Mouse (Mus musculus): ENCODE results near the gene Slc25a38. TPM values are rescaled to one million over a fixed set of nuclear protein-coding genes. Genes with fewer than 3 reads are reported as not detected.

Slc25a38 gene
- polyA plus RNA-seq, 1 experiment from 2014 or later: 16.3 TPM

DNA sequence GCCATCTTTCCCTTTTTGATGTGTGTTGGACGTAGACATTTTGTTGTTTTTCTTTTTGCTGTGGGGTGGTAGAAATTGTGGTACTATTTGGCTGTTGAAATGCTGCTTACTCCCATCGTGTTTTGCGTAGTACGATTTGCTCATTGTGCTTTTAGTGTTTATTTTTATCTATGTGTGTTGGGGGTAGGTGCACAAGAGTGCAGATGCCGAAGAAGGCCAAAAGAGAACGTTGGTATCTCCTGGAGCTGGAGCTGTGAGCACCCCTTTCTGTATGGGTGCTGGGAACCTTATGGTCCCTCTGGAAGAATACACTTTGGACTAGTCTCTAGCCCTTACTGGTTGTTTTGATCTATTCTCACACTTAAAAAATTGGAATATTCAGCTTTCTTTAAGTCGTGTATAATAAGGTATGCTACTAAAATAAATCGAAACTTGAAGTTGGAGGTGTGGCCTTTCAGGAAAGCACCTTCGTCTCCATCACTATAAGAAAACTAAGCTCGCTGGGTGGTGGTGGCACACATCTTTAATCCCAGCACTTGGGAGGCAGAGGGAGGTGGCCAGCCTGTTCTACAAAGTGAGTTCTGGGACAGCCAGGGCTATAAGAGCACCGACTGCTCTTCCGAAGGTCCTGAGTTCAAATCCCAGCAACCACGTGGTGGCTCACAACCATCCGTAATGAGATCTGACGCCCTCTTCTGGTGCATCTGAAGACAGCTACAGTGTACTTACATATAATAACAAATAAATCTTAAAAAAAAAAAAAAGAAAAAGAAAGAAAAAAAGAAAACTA lies 1.2 kb downstream of the Slc25a38 start:
- Histone ChIP-seq H3K4me2 (replicated peaks; ENCODE audit: low read depth) (peak overlapping the region; percentile 71), H3K27me3 (ENCODE audit: control insufficient read depth, insufficient read depth, low read length) (no peaks in the 10 kb centered on the region), H3K36me3 (ENCODE audit: control insufficient read depth, insufficient read depth, low read length) (no peaks in the 10 kb centered on the region), H3K27ac (replicated peaks) (peak overlapping the region; percentile 97), H3K4me3 (ENCODE audit: low read depth, low read length) (peak overlapping the region; percentile 77), H3K4me1 (replicated peaks; ENCODE audit: control insufficient read depth, insufficient read depth) (no peaks in the 10 kb centered on the region), H3K9me3 (ENCODE audit: control insufficient read depth, low read length) (no peaks in the 10 kb centered on the region), H3K9ac (ENCODE audit: low read length) (no peak overlapping the region; the same call in 1 of the 2 replicates)
- WGBS: 73% methylated on average over 15 of the region's 15 CpGs
- no peak for ATAC-seq (ENCODE audit: low FRiP score, low TSS enrichment)
- TF ChIP-seq EP300 (optimal IDR thresholded peaks at IDR 0.05) (no peak), CTCF (IDR thresholded peaks at IDR 0.05; ENCODE audit: low read depth) (no peak)
- DNase-seq (ENCODE audit: low spot score): no peak

DNA sequence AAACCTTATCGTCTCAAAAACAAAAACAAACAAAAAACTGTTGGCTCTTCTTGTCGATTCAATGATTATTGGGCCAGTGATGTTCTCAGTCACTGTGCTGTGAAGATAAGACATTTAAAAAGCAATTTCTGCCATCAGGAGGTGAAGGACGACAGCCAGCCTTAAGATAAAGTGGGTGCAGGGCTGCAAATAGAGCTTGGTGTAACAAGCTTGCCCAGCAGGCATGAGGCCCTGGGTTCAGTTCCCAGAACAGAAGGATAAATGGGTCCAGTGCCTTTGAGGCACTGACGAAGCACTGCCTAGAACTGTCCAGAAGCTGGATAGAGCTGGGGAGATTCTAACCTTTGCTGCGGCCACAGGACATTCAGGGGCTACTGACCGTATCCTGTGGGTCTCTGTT lies 2.3 kb downstream of the Slc25a38 start:
- Histone ChIP-seq H3K36me3 (ENCODE audit: control insufficient read depth, insufficient read depth, low read length) (no peaks in the 10 kb centered on the region), H3K27ac (replicated peaks) (no peak overlapping the region), H3K9me3 (ENCODE audit: control insufficient read depth, low read length) (no peaks in the 10 kb centered on the region), H3K4me1 (replicated peaks; ENCODE audit: control insufficient read depth, insufficient read depth) (no peaks in the 10 kb centered on the region), H3K9ac (ENCODE audit: low read length) (no peak overlapping the region), H3K27me3 (ENCODE audit: control insufficient read depth, insufficient read depth, low read length) (no peaks in the 10 kb centered on the region), H3K4me2 (replicated peaks; ENCODE audit: low read depth) (no peak overlapping the region), H3K4me3 (ENCODE audit: low read depth, low read length) (no peak overlapping the region)
- DNase-seq (ENCODE audit: low spot score) (no peak), ATAC-seq (ENCODE audit: low FRiP score, low TSS enrichment) (no peak)
- TF ChIP-seq EP300 (optimal IDR thresholded peaks at IDR 0.05) (no peak), CTCF (IDR thresholded peaks at IDR 0.05; ENCODE audit: low read depth) (no peak)
- 90% methylated on average over 6 of the region's 6 CpGs for WGBS

DNA sequence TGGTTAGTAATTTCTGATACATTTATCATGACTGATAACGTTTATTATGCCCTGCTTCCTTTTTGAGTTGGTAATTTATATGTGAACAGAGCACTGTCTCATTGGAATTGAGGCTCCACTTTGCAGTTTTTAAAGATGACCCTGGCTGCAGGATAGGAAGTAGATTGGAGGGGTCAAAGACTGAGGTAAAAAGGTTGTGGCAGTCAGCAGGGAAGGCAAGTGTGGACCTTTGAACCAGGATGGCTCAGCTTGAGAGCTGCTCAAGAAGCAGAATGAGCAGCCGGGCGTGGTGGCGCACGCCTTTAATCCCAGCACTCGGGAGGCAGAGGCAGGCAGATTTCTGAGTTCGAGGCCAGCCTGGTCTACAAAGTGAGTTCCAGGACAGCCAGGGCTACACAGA lies 3.3 kb downstream of the Slc25a38 start:
- no peak overlapping the region for H3K27ac ChIP-seq (replicated peaks)
- no peak overlapping the region for H3K4me2 ChIP-seq (replicated peaks; ENCODE audit: low read depth)
- WGBS: 95% methylated on average over 6 of the region's 7 CpGs
- ATAC-seq (ENCODE audit: low FRiP score, low TSS enrichment) (no peak), DNase-seq (ENCODE audit: low spot score) (peak; percentile 13)
- H3K4me3 ChIP-seq (ENCODE audit: low read depth, low read length): no peak overlapping the region
- TF ChIP-seq CTCF (IDR thresholded peaks at IDR 0.05; ENCODE audit: low read depth) (no peak), EP300 (optimal IDR thresholded peaks at IDR 0.05) (no peak)
- peaks cover 3% of the 10 kb centered on the region; the same call in 1 of the 2 replicates for H3K36me3 ChIP-seq (ENCODE audit: control insufficient read depth, insufficient read depth, low read length)
- no peak overlapping the region for H3K9ac ChIP-seq (ENCODE audit: low read length)
- no peaks in the 10 kb centered on the region for H3K9me3 ChIP-seq (ENCODE audit: control insufficient read depth, low read length)
- no peaks in the 10 kb centered on the region for H3K4me1 ChIP-seq (replicated peaks; ENCODE audit: control insufficient read depth, insufficient read depth)
- H3K27me3 ChIP-seq (ENCODE audit: control insufficient read depth, insufficient read depth, low read length): no peaks in the 10 kb centered on the region

DNA sequence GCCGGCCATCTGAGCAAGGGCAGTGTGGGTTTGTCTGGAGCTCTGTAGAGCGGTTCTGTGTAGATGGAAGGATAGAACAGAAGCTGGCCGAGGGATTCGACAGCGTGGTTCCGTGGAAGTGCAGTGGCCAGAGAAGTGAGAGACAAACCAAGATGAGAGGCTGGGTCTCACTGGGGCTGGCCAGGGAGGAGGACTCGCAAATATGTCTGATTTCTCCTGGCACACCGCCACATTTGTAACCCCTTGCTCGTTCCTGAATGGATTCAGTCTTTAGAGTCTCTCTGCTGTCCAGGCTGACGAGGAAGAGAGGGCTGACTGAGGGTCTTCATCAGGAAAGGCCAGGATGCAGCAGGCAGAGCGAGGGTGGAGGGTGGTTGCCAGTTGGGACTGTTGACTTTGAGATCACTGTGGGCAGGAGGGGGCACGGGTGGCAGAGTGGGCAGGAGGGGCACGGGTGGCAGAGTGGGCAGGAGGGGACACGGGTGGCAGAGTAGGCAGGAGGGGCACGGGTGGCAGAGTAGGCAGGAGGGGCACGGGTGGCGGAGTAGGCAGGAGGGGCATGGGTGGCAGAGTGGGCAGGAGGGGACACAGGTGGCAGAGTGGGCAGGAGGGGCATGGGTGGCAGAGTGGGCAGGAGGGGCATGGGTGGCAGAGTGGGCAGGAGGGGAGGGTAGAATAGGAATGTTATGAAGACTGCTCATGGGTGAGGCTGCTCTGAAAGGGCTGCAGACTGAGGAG lies 4.0 kb downstream of the Slc25a38 start:
- Histone ChIP-seq H3K27me3 (ENCODE audit: control insufficient read depth, insufficient read depth, low read length) (no peaks in the 10 kb centered on the region), H3K4me1 (replicated peaks; ENCODE audit: control insufficient read depth, insufficient read depth) (no peaks in the 10 kb centered on the region), H3K36me3 (ENCODE audit: control insufficient read depth, insufficient read depth, low read length) (peaks cover 6% of the 10 kb centered on the region; the same call in 1 of the 2 replicates), H3K4me2 (replicated peaks; ENCODE audit: low read depth) (no peak overlapping the region), H3K4me3 (ENCODE audit: low read depth, low read length) (no peak overlapping the region), H3K9ac (ENCODE audit: low read length) (no peak overlapping the region), H3K27ac (replicated peaks) (no peak overlapping the region), H3K9me3 (ENCODE audit: control insufficient read depth, low read length) (no peaks in the 10 kb centered on the region)
- DNase-seq (ENCODE audit: low spot score) (peak; percentile 12), ATAC-seq (ENCODE audit: low FRiP score, low TSS enrichment) (no peak)
- WGBS: 81% methylated on average over 15 of the region's 17 CpGs
- TF ChIP-seq EP300 (optimal IDR thresholded peaks at IDR 0.05) (no peak), CTCF (IDR thresholded peaks at IDR 0.05; ENCODE audit: low read depth) (no peak)

DNA sequence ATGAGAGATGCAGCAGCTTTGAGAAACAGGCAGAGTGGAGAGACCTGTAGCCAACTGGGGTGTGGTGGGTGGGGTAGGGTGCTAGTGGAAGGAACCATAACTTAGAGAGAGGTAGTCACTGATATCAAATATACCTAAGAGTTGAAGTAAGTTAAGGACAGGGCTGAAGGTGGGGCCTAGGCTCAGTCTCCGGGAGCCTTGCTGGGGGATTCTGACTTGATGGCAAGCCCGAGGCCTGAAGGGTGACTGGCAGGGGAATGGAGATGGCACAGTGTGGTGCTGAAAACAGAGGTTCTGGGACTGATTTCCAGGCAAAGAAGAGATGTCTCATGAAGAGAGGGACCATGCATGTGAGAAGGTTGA lies 4.6 kb downstream of the Slc25a38 start:
- Histone ChIP-seq H3K27ac (replicated peaks) (0 out of 2 replicates have a peak overlapping the region, but pooled peaks have one; percentile 56), H3K27me3 (ENCODE audit: control insufficient read depth, insufficient read depth, low read length) (no peaks in the 10 kb centered on the region), H3K9me3 (ENCODE audit: control insufficient read depth, low read length) (no peaks in the 10 kb centered on the region), H3K4me2 (replicated peaks; ENCODE audit: low read depth) (no peak overlapping the region), H3K36me3 (ENCODE audit: control insufficient read depth, insufficient read depth, low read length) (peaks cover 8% of the 10 kb centered on the region; the same call in 1 of the 2 replicates), H3K4me3 (ENCODE audit: low read depth, low read length) (no peak overlapping the region), H3K4me1 (replicated peaks; ENCODE audit: control insufficient read depth, insufficient read depth) (no peaks in the 10 kb centered on the region), H3K9ac (ENCODE audit: low read length) (no peak overlapping the region)
- ATAC-seq (ENCODE audit: low FRiP score, low TSS enrichment) (no peak), DNase-seq (ENCODE audit: low spot score) (peak; percentile 20)
- TF ChIP-seq EP300 (optimal IDR thresholded peaks at IDR 0.05) (no peak), CTCF (IDR thresholded peaks at IDR 0.05; ENCODE audit: low read depth) (no peak)
- 90% methylated on average over 2 of the region's 2 CpGs for WGBS

All from stomach, postnatal 0 days (tissue).